Mouse (Mus musculus): Measurements from ENCODE around the gene BC147527.

- no peak for TF ChIP-seq CTCF (IDR thresholded peaks at IDR 0.05; ENCODE audit: low read depth)
- TF ChIP-seq EP300 (IDR thresholded peaks at IDR 0.05; ENCODE audit: low read depth): no peak
Measured at GRCm38 (mm10) chr13:120299324-120299894, 783 bp upstream of the BC147527 start.
